In the genomic region with DNA sequence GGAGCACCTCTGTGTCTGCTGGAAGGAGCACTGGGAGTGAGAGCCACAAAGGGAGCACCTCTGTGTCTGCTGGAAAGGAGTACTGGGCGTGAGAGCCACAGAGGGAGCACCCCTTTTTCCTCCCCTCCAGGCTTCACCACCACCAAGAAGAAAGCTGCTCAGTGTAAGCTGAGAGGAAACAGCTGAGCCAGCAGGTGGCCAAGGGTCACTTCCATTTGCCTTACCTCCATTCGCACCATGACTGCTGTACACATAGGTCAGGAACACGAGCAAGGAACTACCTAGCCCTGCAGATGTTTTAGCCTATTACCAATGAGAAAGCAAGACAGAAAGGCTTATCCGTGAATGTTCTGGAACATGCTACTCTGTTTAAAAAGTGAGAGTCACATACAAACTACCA, we compare ENCODE assay signal across 12 mouse cellular contexts.
"Had no signal": no experiment of that assay in that cellular context is flagged by ENCODE, and none has a peak within 500 bp of the region (broad histone marks: within the 10 kb centered on the region; RNA-seq: fewer than 3 reads in every experiment).

No protein-coding gene starts in this region.

- H3K27ac ChIP-seq: left cerebral cortex, adult 2 months; limb, embryonic 10.5 days; liver, embryonic 12.5 days; lung, embryonic 15.5 days; macrophage; midbrain, embryonic 12.5 days had no signal

- H3K4me3 ChIP-seq: left cerebral cortex, adult 2 months; limb, embryonic 10.5 days; liver, embryonic 12.5 days; lung, embryonic 15.5 days; megakaryocyte, embryonic 14.5 days; midbrain, embryonic 12.5 days had no signal

- H3K9ac ChIP-seq: liver, embryonic 12.5 days; lung, embryonic 15.5 days; midbrain, embryonic 12.5 days had no signal

- DNase-seq: lung, postnatal 14 days; right cerebral cortex, adult 18-20 months; right cerebral cortex, postnatal 25 days; thymus, postnatal 36 days had no signal

- H3K4me1 ChIP-seq: midbrain, embryonic 12.5 days had no signal

- ATAC-seq: liver, embryonic 12.5 days; midbrain, embryonic 16.5 days had no signal

- H3K27me3 ChIP-seq: liver, embryonic 12.5 days; lung, embryonic 15.5 days; megakaryocyte, embryonic 14.5 days; midbrain, embryonic 12.5 days had no signal

- H3K9me3 ChIP-seq: limb, embryonic 10.5 days; liver, embryonic 12.5 days; lung, embryonic 15.5 days; megakaryocyte, embryonic 14.5 days; midbrain, embryonic 12.5 days had no signal

- H3K4me2 ChIP-seq: liver, embryonic 12.5 days; lung, embryonic 15.5 days; midbrain, embryonic 12.5 days had no signal
